Mouse (Mus musculus): ENCODE data around the gene Prpf8. TPM values are rescaled to one million over a fixed set of nuclear protein-coding genes. Genes with fewer than 3 reads are reported as not detected.
A peak's percentile ranks its signal among the peaks of the same experiment; 100 is the strongest.

Gene Prpf8
- total and polyA plus RNA-seq, 3 experiments, result 187 to 345 (median 246) TPM

DNA sequence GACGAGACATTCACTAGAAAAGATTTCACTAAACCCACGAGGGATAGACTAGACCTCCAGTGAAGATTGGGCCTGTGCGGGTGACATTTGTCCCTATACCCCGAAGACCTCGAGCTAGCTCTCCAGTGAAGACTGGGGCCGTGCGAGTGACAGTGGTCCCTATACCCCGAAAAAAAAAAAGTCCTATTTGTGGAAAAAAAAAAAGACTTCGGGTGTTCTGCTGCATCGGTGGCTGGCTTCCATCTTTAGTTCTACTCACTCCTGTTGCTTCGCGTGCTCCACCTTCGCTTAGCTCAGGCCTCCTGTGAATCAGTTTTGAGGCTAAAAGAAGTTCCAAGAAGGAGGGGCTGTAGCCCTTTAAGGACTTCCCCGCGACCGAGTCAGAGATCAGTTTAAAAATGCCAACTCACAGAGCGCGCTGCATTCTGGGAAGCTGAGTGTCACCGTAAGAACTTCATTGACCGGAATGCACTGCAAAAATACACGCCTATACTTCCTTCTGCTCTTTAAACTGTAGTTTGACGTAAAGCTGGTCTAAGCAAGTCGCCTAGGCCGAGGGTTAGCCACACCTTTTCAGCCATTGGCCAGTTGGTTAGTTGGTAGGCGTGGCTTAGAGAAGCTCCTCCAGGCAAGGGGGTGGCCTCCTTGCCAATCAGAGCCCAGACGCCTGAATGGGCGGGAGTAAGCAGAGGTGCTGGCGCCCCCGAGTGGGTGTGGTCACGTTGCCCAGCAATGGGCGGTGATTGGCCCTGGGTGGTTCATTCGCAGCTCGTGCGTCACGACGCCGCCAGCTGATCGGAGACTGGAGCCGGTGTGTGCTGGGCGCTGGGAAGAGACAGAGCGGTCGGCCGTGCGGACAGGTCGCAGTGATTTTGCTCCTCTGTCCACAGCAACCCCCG, 25.5 kb upstream of the Prpf8 start, which contains the start of gene Tlcd2 (continued):
- TF ChIP-seq GABPA (IDR thresholded peaks at IDR 0.05; ENCODE audit: insufficient replicate concordance, low read depth, low read length) (peak; percentile 57; the same call in 1 of the 2 replicates), SMC3 (IDR thresholded peaks at IDR 0.05; ENCODE audit: low read depth, low read length) (no peak), RCOR1 (conservative IDR thresholded peaks at IDR 0.05; ENCODE audit: low read depth, low read length) (no peak)

DNA sequence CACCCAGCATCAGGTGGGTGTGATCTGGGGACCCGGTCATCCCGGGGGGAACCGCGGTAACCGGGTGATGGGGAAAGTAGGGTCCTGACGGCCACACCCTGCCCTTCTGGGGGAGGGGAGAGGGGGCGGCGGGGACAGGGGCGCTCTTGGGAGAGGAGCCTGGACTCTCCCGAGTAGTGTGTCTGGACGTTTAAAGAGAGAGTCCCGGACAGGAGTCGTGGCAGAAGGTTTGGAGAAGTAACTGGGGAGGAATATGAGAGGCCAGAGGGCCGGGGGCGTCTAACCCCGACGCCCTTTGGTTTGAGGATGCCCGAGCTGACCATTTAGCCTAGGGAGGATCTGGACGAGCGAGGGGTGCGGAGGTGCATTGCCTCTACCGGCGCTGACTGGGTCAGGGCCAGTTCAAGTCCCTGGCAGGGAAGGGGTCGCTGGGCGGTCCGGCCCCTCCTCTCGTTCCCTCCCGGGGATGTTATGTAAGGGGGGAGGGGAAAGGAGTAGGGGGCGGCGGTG, 24.8 kb upstream of the Prpf8 start:
- Histone ChIP-seq H3K79me2 (replicated peaks; ENCODE audit: control insufficient read depth, extremely low read depth, insufficient read depth, poor library complexity, severe bottlenecking) (peaks cover 10% of the 10 kb centered on the region; the same call in 1 of the 2 replicates), H3K4me1 (ENCODE audit: control insufficient read depth in 1 of 2, insufficient read depth in 2 of 2) (peaks cover 26 to 67% of the 10 kb centered on the region in 2 experiments), H3K4me3 (replicated peaks in 1 of 3; ENCODE audit: low read depth in 2 of 3, low read length in 2 of 3, poor library complexity in 1 of 3) (peak overlapping the region; percentile 72 to 92 (median 83)), H3K36me3 (replicated peaks in 1 of 2; ENCODE audit: control insufficient read depth in 1 of 2, insufficient read depth in 1 of 2, low read length in 1 of 2) (peaks cover 20 to 27% of the 10 kb centered on the region in 2 experiments), H3K4me2 (ENCODE audit: insufficient read depth, low read depth, poor library complexity, severe bottlenecking) (peak overlapping the region; percentile 52), H3K27ac (ENCODE audit: insufficient read depth, low read depth) (peak overlapping the region; percentile 55), H3K9me3 (replicated peaks; ENCODE audit: low read length) (peaks cover 12% of the 10 kb centered on the region), H3K9ac (ENCODE audit: insufficient read depth, low read depth) (peak overlapping the region; percentile 92), H3K27me3 (replicated peaks) (no peaks in the 10 kb centered on the region)
- dilution Hi-C loops (cut with MboI; ENCODE audit: extremely low pct_ligation_motif_present, extremely low pct_unique_long_range_greater_than_20kb, low sequenced_read_pairs) (no loop called here), in situ Hi-C loops (cut with MboI; ENCODE audit: low pct_ligation_motif_present, low pct_unique_long_range_greater_than_20kb, low sequenced_read_pairs) (no loop called here)
- TF ChIP-seq CHD1 (IDR thresholded peaks at IDR 0.05; ENCODE audit: low read depth, low read length), result 0 out of 2 replicates have a peak, but pooled peaks have one; percentile 36
- TF ChIP-seq CTCF (conservative IDR thresholded peaks at IDR 0.05 in 1 of 2, IDR thresholded peaks at IDR 0.05 in 1 of 2; ENCODE audit: low read depth in 2 of 2, low read length in 2 of 2), result no peak
- DNase-seq (ENCODE audit: extremely low read depth), result no peak

DNA sequence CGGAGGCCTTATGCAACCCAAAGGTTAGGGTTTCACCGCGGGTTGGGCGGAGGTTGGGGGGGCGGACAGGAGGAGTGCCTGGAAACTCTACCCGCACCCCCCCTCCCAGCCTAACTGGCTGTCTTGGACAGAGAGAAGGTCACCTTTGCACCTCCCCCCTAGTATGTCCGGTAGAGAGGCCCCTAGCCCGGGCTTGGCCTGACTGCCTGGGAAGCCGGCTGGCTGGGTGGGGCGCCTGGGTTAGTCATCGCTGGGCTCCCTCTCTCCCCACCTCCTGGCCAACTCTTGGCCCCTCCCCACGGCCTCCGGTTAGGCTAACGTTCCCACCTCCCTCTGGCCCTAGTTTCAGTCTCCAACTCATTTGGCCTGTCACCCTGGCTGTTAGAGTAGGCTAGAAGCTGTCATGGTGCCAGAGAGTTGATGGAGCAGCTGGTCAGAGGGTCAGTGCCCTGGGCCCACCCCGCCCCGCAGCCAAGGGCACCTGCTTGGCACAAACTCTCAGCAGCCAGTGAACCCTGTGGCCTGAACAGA, 24.3 kb upstream of the Prpf8 start:
- Histone ChIP-seq H3K79me2 (replicated peaks; ENCODE audit: control insufficient read depth, extremely low read depth, insufficient read depth, poor library complexity, severe bottlenecking) (peaks cover 10% of the 10 kb centered on the region; the same call in 1 of the 2 replicates), H3K27me3 (replicated peaks) (no peaks in the 10 kb centered on the region), H3K4me3 (replicated peaks in 1 of 3; ENCODE audit: low read depth in 2 of 3, low read length in 2 of 3, poor library complexity in 1 of 3) (peak overlapping the region; percentile 72 to 92 (median 83)), H3K9ac (ENCODE audit: insufficient read depth, low read depth) (peak overlapping the region; percentile 92), H3K36me3 (replicated peaks in 1 of 2; ENCODE audit: control insufficient read depth in 1 of 2, insufficient read depth in 1 of 2, low read length in 1 of 2) (peaks cover 20 to 30% of the 10 kb centered on the region in 2 experiments), H3K4me2 (ENCODE audit: insufficient read depth, low read depth, poor library complexity, severe bottlenecking) (peak overlapping the region; percentile 52), H3K4me1 (ENCODE audit: control insufficient read depth in 1 of 2, insufficient read depth in 2 of 2) (peaks cover 22 to 67% of the 10 kb centered on the region in 2 experiments), H3K27ac (ENCODE audit: insufficient read depth, low read depth) (peak overlapping the region; percentile 55), H3K9me3 (replicated peaks; ENCODE audit: low read length) (peaks cover 12% of the 10 kb centered on the region)
- in situ Hi-C loops (cut with MboI; ENCODE audit: low pct_ligation_motif_present, low pct_unique_long_range_greater_than_20kb, low sequenced_read_pairs), result no loop called here
- TF ChIP-seq MAX (IDR thresholded peaks at IDR 0.05; ENCODE audit: low read length), result no peak
- TF ChIP-seq TCF12 (IDR thresholded peaks at IDR 0.05; ENCODE audit: low read depth, low read length), result 0 out of 2 replicates have a peak, but pooled peaks have one; percentile 18
- 0 out of 2 replicates have a peak, but pooled peaks have one; percentile 9 for TF ChIP-seq NELFE (IDR thresholded peaks at IDR 0.05; ENCODE audit: low read depth, low read length)
- peak; percentile 66; the same call in 1 of the 2 replicates for TF ChIP-seq MAZ (IDR thresholded peaks at IDR 0.05; ENCODE audit: low read depth, low read length)
- TF ChIP-seq POLR2A (IDR thresholded peaks at IDR 0.05; ENCODE audit: low read depth, low read length), result peak; percentile 33; the same call in 1 of the 2 replicates
- TF ChIP-seq TBP (conservative IDR thresholded peaks at IDR 0.05; ENCODE audit: low read depth, low read length), result no peak
- peak; percentile 67; the same call in 1 of the 2 replicates for TF ChIP-seq SIN3A (IDR thresholded peaks at IDR 0.05; ENCODE audit: low read length)
- no peak for TF ChIP-seq MYC (IDR thresholded peaks at IDR 0.05; ENCODE audit: low read depth, low read length)
- TF ChIP-seq MAFK (IDR thresholded peaks at IDR 0.05; ENCODE audit: insufficient replicate concordance, low read length), result no peak
- TF ChIP-seq ZMIZ1 (IDR thresholded peaks at IDR 0.05; ENCODE audit: low read depth, low read length), result 0 out of 2 replicates have a peak, but pooled peaks have one; percentile 21
- TF ChIP-seq ELF1 (IDR thresholded peaks at IDR 0.05; ENCODE audit: low read depth, low read length), result no peak
- 0 out of 2 replicates have a peak, but pooled peaks have one; percentile 14 for TF ChIP-seq MEF2A (IDR thresholded peaks at IDR 0.05; ENCODE audit: borderline replicate concordance, low read depth, low read length)
- TF ChIP-seq IRF4 (IDR thresholded peaks at IDR 0.05; ENCODE audit: low read depth, low read length), result 0 out of 2 replicates have a peak, but pooled peaks have one; percentile 16
- DNase-seq (ENCODE audit: extremely low read depth), result peak; percentile 64
- dilution Hi-C loops (cut with MboI; ENCODE audit: extremely low pct_ligation_motif_present, extremely low pct_unique_long_range_greater_than_20kb, low sequenced_read_pairs), result no loop called here

All from CH12.LX (cell line).